Mouse (Mus musculus): Measurements from ENCODE around the gene Usp19.

Usp19 gene

GRCm38 (mm10) chr9:108490559-108491285 is at the start of gene Usp19:
Gene Usp19 (plus strand): TSS chr9:108490602.
- peak; percentile 95 to 96 for DNase-seq (ENCODE audit: low spot score in 2 of 2)

DNA sequence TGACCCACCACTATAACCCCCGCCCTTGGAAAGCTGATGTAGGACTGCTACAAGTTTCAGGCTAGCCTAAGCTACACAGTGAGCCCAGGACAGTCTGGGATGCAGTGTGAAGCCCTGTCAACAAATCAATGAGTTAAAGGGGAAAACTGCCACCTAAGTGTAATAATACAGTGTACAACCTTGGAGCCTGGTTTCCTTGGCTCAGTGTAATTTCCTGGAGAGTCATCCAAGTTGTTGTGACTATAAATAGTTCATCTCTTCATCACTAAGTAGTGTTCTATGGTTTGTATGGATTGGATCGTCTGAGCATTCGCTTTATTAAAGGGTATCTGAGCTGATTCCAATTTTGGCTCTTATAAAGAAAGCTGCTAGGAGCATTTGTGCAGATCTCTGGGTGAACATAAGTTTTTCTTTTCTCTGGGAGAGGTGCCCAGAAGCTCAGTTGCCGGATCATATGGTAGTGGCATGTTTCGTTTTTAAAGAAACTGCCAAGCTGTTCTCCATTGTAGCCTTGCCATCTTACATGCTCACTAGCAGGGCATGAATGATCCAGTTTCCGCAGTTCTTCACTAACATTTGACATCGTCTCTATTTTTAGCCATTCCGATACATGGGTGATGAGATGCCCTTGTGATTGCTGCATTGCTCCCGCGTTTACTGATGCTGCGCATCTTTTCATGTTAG is 49.0 kb upstream of the Usp19 start:
- DNase-seq (ENCODE audit: low spot score in 2 of 2), result no peak

DNA sequence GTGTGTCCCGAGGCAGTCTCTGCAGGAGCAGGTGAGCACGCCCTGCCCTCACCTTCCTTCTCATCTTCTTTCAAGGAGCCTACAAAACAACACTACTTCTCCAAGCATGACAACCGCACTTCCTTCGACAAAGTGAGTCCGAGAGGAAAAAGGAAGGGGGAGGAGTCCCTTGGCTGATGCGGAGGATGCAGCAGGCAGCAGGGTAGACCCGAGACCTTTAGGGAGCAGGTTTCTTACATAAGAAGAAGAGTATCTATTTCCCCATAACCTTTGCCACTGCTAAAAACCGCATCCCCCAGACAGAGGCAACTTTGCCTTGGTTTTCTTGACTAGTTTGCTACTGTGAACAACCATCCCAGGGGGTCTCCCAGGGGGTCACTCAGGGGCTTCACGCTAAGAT is 45.3 kb upstream of the Usp19 start:
- DNase-seq (ENCODE audit: low spot score in 2 of 2), result no peak

GRCm38 (mm10) chr9:108449860-108450259 is 40.5 kb upstream of the Usp19 start:
- DNase-seq (ENCODE audit: low spot score in 2 of 2), result no peak

- DNase-seq (ENCODE audit: low spot score in 2 of 2), result no peak
Measured at GRCm38 (mm10) chr9:108450292-108451169, 39.9 kb upstream of the Usp19 start.

DNA sequence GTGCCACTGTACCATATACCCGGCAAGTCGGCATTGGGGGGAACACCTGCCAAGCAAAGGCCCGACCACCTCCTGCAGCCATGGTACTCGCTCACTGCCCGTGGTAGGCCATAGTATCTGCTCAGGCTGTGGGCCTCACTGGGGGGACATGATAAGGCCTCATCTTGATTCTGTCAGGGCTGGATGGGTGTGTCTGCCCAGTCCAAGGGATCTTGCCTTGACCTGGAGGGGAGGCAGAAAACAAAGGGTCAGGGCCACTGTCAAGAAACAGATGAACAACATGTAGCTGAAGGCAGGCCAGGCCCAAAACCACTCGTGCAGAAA is 39.3 kb upstream of the Usp19 start:
- DNase-seq (ENCODE audit: low spot score in 2 of 2), result no peak

DNA sequence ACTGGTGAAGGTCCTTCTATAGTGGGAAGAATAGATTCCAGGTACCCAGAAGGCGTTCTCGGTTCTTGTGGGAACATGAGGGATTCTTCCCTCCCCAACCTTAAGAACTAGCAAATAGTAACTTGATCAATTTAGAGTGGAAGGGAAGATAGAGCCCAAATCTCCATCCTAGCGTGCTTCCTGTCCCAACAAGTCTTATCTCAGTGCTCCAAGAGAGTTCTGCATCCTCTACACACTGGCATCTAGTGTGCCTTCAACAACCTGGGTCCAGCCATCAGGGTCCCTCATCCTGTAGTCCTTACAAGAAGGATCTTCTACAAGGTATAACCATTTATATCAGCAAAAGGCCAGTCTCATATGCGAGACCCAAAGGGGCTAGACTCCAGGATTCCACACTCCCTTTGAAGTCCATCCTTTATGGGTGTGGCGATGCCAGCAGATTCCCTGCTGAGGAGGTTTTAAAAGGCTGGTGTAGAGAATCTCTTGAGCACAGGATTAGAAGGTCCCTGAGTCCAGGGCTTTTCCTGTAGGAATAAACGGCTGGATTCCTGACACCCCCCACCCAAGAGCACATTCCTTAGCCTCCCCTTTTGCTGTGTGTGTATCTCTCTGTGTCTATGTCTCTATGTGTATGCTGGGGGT is 38.8 kb upstream of the Usp19 start:
- no peak for DNase-seq (ENCODE audit: low spot score in 2 of 2)

DNA sequence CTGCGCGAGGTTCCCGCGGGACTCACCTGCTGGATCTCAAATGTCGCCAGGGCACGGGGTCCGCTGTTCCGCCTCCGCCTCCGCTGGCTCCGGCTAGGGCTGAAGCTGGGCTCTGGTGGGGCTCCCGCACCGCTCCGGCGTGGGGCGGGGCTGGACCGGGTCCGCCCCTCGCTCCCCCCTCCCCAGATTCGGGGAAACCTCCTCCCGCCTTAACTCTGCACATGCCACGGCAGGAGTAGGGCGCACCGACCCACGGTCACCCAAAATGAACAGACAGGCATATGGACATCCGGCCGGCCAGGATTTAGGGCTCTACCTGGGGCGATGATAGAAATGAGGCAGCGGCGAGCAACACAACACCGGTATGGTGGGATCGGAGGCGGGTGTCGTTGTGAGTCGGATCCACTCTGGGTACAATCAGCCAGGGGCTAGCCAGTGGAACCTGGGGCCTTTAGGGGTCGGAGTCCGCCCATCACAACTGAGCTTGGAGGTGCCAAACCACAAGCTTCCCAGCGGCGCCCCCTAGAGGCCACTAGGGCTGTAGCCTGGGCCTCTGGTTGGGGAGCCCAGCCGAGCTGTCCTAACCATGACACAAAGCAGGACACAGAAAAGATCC is 38.0 kb upstream of the Usp19 start:
- DNase-seq (ENCODE audit: low spot score in 2 of 2), result peak; percentile 73 to 86

GRCm38 (mm10) chr9:108452911-108453310 is 37.5 kb upstream of the Usp19 start:
- no peak for DNase-seq (ENCODE audit: low spot score in 2 of 2)

DNA sequence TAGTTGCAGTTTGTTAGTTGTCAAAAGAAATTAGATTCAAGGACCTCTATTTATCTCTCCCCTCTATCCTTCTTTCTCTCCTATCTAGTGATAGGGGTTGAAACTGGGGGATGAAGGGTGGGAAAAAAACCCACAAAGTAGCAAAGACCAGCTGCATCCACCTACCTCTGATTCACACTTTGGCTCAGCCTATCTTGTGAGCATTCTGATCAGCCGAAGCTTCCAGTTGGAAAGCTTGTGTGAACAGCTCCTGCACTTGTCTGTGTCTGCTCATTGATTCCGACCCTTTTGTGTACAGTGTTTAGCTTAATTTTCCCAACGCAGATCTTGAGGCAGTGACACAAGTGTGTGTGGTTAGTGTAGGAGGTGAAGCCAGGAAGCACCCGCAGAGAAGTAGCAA is 36.9 kb upstream of the Usp19 start:
- DNase-seq (ENCODE audit: low spot score in 2 of 2), result no peak

DNA sequence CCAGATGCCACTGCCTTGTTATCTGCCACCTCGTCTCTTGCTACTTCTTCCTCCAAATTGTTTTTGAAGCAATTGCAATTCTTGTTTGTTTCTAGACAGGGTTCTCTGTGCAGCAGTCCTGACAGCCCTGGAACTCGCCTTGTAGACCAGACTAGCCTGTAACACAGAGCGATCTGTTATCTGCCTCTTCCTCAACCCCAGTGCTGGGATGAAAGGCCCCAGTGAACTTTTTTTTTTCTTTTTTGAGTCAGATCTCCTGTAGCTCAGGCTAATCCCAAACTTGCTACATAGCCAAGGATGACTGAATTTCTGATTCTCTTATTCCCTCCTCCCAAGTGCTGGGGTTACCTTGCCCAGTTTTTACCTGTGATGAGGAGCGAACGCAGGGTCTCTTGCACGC is 36.0 kb upstream of the Usp19 start:
- no peak for DNase-seq (ENCODE audit: low spot score in 2 of 2)

- DNase-seq (ENCODE audit: low spot score in 2 of 2), result no peak
Measured at GRCm38 (mm10) chr9:108455747-108456571, 34.4 kb upstream of the Usp19 start.

DNA sequence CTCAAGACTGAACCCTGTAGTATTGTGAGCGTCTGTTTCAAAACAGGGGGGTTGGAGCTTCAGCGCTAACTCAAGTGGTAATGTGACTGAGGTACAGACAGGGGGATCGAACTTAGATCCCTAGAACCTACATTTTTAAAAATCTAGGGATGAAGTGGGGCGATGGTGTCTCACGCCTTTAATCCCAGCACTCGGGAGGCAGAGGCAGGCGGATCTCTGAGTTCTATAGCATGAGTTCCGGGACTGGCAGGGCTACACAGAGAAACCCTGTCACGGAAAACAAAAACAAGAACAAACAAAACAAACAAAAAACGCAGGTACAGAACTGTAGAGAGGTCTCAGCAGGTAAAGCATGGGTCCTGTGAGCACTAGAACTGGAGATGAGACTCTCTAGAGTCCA is 33.4 kb upstream of the Usp19 start:
- DNase-seq (ENCODE audit: low spot score in 2 of 2), result no peak

- DNase-seq (ENCODE audit: low spot score in 2 of 2), result no peak
Measured at GRCm38 (mm10) chr9:108459939-108460318, 30.5 kb upstream of the Usp19 start.

- DNase-seq (ENCODE audit: low spot score in 2 of 2), result peak; percentile 83 to 85
Measured at GRCm38 (mm10) chr9:108460319-108461178, 29.9 kb upstream of the Usp19 start, which contains the start of gene Ccdc71. Gene Ccdc71 (plus strand): TSS chr9:108460527.

GRCm38 (mm10) chr9:108461181-108461631 is 29.2 kb upstream of the Usp19 start, which contains the start of gene Klhdc8b:
Gene Klhdc8b (minus strand): TSS chr9:108461581.
- DNase-seq (ENCODE audit: low spot score in 2 of 2), result no peak

DNA sequence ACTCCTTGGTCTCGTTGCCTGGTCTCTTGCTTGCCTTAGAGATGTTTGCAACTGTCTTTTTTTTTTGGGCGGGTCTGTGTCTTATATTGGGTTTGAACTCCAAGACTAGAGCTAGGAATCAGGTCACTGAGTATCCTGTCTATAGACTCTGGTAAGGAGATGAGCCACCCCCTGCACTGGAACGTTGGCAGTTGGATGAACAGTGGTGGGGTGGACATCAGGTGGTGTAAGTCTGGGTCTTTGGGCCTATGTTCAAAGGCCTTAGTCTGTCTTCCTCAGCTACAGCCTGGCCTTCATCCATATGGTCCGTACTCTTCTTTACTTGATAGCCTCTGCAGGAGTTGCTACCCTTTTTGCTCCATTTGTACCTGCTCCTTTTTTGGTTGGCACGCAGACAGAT is 28.7 kb upstream of the Usp19 start:
- no peak for DNase-seq (ENCODE audit: low spot score in 2 of 2)

DNA sequence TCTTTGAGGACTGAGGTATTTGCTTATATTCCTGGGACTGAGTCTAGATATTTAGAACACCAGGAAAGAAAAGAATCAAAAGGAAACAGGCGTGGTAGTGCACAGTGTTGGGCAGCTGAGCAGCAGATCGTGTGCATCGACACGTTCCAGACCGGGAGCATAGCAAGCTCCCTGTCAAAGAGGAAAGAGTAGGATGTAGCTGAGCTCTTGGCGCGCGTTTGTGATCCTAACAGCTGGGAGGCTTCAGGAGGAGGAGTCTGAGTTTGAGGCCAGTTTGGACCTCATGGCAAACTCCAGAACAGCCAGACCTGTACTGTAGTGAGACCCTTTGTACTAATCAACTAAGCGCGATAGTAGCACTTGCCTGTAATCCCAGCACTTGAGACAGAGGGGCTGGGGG is 28.2 kb upstream of the Usp19 start:
- DNase-seq (ENCODE audit: low spot score in 2 of 2), result peak in 1 of 2 experiments; percentile 63

DNA sequence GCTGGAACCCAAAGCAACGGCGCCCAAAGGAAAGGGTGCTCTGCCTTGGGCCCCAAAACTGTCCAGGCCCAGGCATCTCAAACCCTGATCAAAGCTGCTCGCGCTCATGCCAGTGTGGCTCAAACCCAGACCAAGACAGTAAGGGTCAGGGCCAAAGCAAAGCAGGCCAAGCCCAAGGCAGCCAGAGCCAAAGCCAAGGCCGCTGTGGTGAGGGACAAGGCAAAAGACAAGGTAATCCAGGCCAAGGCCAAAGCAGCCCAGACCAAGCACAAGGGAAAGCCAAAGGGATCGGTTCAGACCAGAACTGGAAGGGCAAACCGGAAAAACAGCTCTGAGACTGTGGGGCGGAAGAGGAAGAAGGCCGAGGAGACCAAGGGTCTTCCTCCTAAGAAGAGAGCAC is 26.7 kb upstream of the Usp19 start:
- no peak for DNase-seq (ENCODE audit: low spot score in 2 of 2)

DNA sequence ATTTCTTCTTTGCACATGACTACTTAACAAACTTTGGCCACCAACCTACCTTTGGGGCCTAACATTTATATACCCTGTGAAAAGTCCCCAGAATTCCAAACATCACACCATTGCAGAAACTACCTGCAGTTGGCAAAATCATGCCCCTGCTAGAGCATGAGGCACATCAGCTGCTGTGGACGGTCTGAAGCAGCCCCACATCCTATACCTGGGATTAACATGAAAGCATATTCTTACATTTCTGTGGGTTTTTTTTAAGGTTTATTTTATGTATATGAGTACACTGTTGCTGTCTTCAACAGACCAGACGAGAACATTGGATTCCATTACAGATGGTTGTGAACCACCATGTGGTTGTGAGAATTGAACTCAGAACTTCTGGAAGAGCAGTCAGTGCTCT is 24.2 kb upstream of the Usp19 start:
- no peak for DNase-seq (ENCODE audit: low spot score in 2 of 2)

All from heart, adult 9 months (tissue).